Mouse (Mus musculus) left cerebral cortex, postnatal 36 days (tissue): ENCODE results near the gene Olfr799. TPM values are rescaled to one million over a fixed set of nuclear protein-coding genes. Genes with fewer than 3 reads are reported as not detected.

Source experiments
- DNase-seq, 2 experiments: peaks; one replicate each; pipeline ENCODE4 v3.0.0; 2021 to 2022; ENCODE audit warnings: low spot score in 2 of 2, mixed read lengths in 1 of 2
- intact Hi-C: fragments of 180-260 bp; cut with DNase I; formaldehyde crosslinking; loops from one replicate; pipeline ENCODE4 v1.15.1; 2025
- total RNA-seq, 2 experiments: library from RNA; stranded (reverse); gene quantifications; 2 replicates each; pipeline ENCODE4 v1.2.3; 2021

Olfr799 gene
- total RNA-seq: not detected

GRCm38 (mm10) chr10:129637184-129637583 is at the start of gene Olfr799:
Gene Olfr799, plus strand, starts transcription at chr10:129637484.
- intact Hi-C loops: no loop called here
- DNase-seq: no peak

DNA sequence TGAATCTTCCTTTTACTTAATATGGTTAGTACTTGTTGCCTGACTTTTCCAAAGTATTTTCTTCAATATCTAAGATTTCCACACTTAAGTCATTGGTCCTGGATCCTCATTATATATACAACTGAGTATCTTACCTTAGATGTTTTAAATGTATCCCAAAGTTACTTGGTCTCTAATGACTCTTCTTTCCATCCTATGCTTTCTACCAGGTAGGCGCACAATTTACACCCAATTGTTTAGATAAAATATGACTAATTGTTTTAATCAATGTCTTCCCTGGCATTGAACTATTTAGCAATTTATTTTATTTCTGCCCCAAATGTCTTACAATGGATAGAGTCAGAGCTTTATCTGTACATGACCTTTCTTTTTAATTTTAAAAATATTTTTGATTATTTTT is 24.8 kb upstream of the Olfr799 start, which contains the start of gene Olfr796:
TSS of gene Olfr796 (minus strand) at position 101 of the 400 bp plus-strand sequence.
- no peak for DNase-seq
- intact Hi-C loops: no loop called here

DNA sequence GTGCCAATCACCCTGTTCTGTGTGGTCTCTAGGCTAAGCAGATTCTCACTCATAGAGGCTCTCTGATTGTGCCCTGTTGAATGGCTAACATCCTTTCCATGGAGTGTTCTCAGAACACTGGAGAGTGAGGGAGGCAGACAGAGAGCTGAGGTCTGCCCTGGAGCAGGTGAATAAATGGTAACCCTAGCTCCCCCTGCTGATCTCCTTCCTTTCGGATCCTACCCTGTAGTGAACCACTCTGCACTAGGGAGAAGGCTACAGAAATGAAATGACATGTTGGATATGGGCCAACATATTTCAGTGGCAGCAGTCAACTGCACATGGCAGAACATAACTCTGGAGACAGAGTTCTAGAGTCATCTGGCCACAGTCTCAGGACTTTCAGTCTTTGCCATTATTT is 15.6 kb upstream of the Olfr799 start:
- intact Hi-C loops: no loop called here
- DNase-seq: no peak

GRCm38 (mm10) chr10:129623251-129623650 is 14.0 kb upstream of the Olfr799 start:
- DNase-seq: no peak

DNA sequence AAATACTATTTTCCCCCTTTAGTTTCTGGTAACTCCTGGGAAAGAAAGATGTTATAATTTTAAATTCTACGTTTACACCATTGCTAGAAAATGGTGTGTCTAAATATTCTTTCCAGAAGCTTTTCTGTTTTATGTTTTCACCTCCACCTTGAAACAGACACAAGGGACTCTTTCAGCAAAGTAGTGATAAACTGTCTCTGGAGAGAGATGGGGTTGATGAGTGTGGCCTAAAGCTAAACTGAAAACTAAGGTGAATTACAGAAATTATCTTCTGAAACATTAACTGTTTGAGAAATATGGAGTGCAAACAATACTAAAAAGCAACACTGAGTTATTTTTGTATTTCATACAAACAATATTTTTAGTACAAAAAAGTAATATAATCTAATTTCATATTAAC is 9.4 kb upstream of the Olfr799 start, which contains the start of gene Olfr798:
TSS of gene Olfr798 (minus strand) at position 101 of the 400 bp plus-strand sequence.
- intact Hi-C loops: no loop called here
- no peak for DNase-seq

More at GRCm38 (mm10) chr10:129623251-129623650, 14.0 kb upstream of the Olfr799 start:
- intact Hi-C loops: no loop called here

GRCm38 (mm10) chr10:129651763-129652162 is 14.5 kb downstream of the Olfr799 start:
- no peak for DNase-seq
- intact Hi-C loops: no loop called here

GRCm38 (mm10) chr10:129657394-129657793 is 20.1 kb downstream of the Olfr799 start, which contains the start of gene Olfr800:
Gene Olfr800, plus strand, starts transcription at chr10:129657694.
- intact Hi-C loops: no loop called here
- no peak for DNase-seq

GRCm38 (mm10) chr10:129673765-129674164 is 36.5 kb downstream of the Olfr799 start, which contains the start of gene Olfr801:
Gene Olfr801, minus strand, starts transcription at chr10:129673865.
- intact Hi-C loops: no loop called here

DNA sequence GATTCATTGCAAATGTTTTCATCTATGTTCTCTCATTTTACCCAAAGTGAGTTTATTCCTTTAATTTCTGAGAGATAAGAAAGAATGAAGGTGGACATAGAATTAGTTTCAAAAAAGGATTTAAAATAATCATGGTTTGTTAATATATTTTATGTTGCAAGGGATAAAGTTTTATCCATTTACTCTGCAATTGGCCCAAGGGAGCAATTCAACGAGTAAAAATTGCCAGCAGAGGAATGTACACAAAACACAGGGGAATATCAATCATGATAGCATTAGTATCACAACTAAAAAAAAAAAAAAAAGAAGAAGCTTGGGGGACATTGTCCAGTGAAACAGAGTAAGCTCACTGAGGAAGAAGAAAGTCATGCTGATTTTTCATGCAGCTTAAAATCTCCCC is 50.8 kb downstream of the Olfr799 start, which contains the start of gene Olfr802:
TSS of gene Olfr802 (minus strand) at position 101 of the 400 bp plus-strand sequence.
- intact Hi-C loops: no loop called here
- no peak for DNase-seq

More at GRCm38 (mm10) chr10:129673765-129674164, 36.5 kb downstream of the Olfr799 start, which contains the start of gene Olfr801:
- no peak for DNase-seq

GRCm38 (mm10) chr10:129694186-129694585 is 56.9 kb downstream of the Olfr799 start, which contains the start of gene Olfr803:
Gene Olfr803, minus strand, starts transcription at chr10:129694286.
- DNase-seq: no peak
- intact Hi-C loops: no loop called here

Other genes starting within 250 kb of the Olfr799 start
- not detected for gene Olfr785, start 232.1 kb upstream of the Olfr799 start, total RNA-seq
- gene Olfr786, start 210.2 kb upstream of the Olfr799 start, total RNA-seq: not detected
- not detected for gene Olfr787, start 175.6 kb upstream of the Olfr799 start, total RNA-seq
- gene Olfr788, start 166.5 kb upstream of the Olfr799 start, total RNA-seq: not detected
- not detected for gene Olfr789, start 152.7 kb upstream of the Olfr799 start, total RNA-seq
- not detected for gene Olfr790, start 139.0 kb upstream of the Olfr799 start, total RNA-seq
- gene Olfr791, start 115.7 kb upstream of the Olfr799 start, total RNA-seq: not detected
- not detected for gene Olfr792, start 98.3 kb upstream of the Olfr799 start, total RNA-seq
- gene Olfr794, start 69.8 kb upstream of the Olfr799 start, total RNA-seq: not detected
- gene Olfr796, start 24.9 kb upstream of the Olfr799 start, total RNA-seq: not detected
- not detected for gene Olfr798, start 9.6 kb upstream of the Olfr799 start, total RNA-seq
- not detected for gene Olfr800, start 20.2 kb downstream of the Olfr799 start, total RNA-seq
- gene Olfr801, start 36.4 kb downstream of the Olfr799 start, total RNA-seq: not detected
- gene Olfr802, start 50.7 kb downstream of the Olfr799 start, total RNA-seq: under 1 TPM; 0.07 to 0.15 TPM
- gene Olfr803, start 56.8 kb downstream of the Olfr799 start, total RNA-seq: not detected
- gene Olfr804, start 65.7 kb downstream of the Olfr799 start, total RNA-seq: not detected
- gene Olfr805, start 91.9 kb downstream of the Olfr799 start, total RNA-seq: not detected
- not detected for gene Olfr806, start 104.4 kb downstream of the Olfr799 start, total RNA-seq
- gene Olfr807, start 120.3 kb downstream of the Olfr799 start, total RNA-seq: not detected
- gene Olfr808, start 128.0 kb downstream of the Olfr799 start, total RNA-seq: not detected
- gene Olfr809, start 137.2 kb downstream of the Olfr799 start, total RNA-seq: not detected
- gene Olfr810, start 157.4 kb downstream of the Olfr799 start, total RNA-seq: not detected
- gene Olfr811, start 166.9 kb downstream of the Olfr799 start, total RNA-seq: not detected
- not detected for gene Olfr812, start 208.6 kb downstream of the Olfr799 start, total RNA-seq
- gene Olfr813, start 217.9 kb downstream of the Olfr799 start, total RNA-seq: not detected
- gene Olfr814, start 242.4 kb downstream of the Olfr799 start, total RNA-seq: not detected